Mouse (Mus musculus): ENCODE results near the gene Zbtb40. TPM values are rescaled to one million over a fixed set of nuclear protein-coding genes. Genes with fewer than 3 reads are reported as not detected.

Gene Zbtb40
- polyA plus RNA-seq, 1 experiment from 2014 or later = 5.0 TPM

DNA sequence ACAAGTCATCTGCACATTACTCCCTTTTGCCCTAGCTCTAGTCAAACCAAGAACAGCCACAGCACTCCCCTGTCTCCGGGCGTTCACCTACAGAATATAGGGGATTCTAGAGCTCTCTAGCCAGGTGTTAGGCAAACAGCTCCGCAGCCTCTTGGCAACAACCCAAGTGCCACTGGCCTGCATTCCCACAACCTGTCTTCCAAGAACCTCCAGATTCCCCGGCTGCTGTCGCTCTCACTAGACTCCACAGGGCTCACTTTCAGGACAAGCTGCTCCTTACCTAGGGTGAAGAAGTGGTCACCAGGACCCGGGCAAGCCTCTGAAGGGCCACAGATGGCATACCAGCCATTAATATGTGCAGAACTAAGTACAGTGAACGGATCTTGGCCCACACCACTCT is 17.3 kb downstream of the Zbtb40 start:
- H3K36me3 ChIP-seq = no peaks in the 10 kb centered on the region
- no peaks in the 10 kb centered on the region for H3K9me3 ChIP-seq
- H3K4me2 ChIP-seq (replicated peaks) = no peak overlapping the region
- H3K27me3 ChIP-seq = no peaks in the 10 kb centered on the region
- no peak overlapping the region for H3K4me3 ChIP-seq
- no peak overlapping the region for H3K27ac ChIP-seq
- H3K4me1 ChIP-seq = peaks cover 20% of the 10 kb centered on the region; the same call in 1 of the 2 replicates
- no peak overlapping the region for H3K9ac ChIP-seq
- no peak for ATAC-seq (ENCODE audit: low FRiP score, low read depth)
- WGBS = 76% methylated on average over 7 of the region's 7 CpGs

DNA sequence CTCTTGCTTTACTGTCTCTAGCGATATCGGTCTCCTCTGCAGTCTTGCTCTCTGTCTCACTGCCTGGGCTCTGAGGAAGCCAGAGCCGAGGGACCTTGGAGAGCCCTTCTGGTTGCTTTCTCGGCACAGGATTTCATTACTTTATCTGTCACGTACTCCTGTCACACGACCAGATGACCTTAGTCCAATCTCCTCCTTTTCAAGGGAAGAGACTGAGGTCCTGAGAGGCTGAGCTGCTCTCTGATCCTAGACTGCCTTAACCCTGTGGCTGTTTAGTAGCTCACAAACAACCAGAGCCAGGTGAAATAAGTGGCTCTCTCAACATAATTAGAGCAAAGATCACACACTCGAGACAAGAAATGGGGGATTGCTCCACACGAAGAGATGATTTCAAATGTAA is 19.3 kb downstream of the Zbtb40 start:
- 49% methylated on average over 8 of the region's 8 CpGs for WGBS
- H3K9me3 ChIP-seq = no peaks in the 10 kb centered on the region
- no peak for ATAC-seq (ENCODE audit: low FRiP score, low read depth)

DNA sequence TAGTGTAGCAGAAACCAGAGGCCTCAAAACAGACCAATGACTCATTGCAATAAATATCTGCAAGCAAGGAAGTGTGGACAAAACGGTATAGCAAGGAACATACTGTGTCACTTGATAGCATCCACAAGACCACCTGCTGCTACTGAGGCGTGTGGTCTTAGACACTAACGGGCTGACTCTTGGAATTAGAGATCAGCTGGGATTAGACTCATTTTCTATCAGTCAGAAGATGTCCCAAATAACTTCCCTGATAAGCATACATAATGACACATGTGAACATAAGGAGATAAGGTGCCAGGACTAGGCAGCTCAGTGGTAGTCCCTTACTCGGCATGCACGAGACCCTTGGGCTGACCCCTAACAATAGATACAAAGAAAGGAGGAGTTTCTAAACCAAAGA is 21.6 kb downstream of the Zbtb40 start:
- Histone ChIP-seq H3K4me3 (no peak overlapping the region), H3K9me3 (no peaks in the 10 kb centered on the region), H3K9ac (no peak overlapping the region), H3K27ac (no peak overlapping the region), H3K36me3 (no peaks in the 10 kb centered on the region), H3K27me3 (no peaks in the 10 kb centered on the region), H3K4me1 (peaks cover 7% of the 10 kb centered on the region; the same call in 1 of the 2 replicates), H3K4me2 (replicated peaks) (no peak overlapping the region)
- ATAC-seq (ENCODE audit: low FRiP score, low read depth) = no peak
- WGBS = 69% methylated on average over 5 of the region's 5 CpGs

More for the DNA sequence above, 19.3 kb downstream of the Zbtb40 start:
- Histone ChIP-seq H3K4me1 (peaks cover 20% of the 10 kb centered on the region; the same call in 1 of the 2 replicates), H3K4me2 (replicated peaks) (no peak overlapping the region), H3K27me3 (no peaks in the 10 kb centered on the region), H3K9ac (no peak overlapping the region), H3K27ac (no peak overlapping the region), H3K4me3 (no peak overlapping the region), H3K36me3 (no peaks in the 10 kb centered on the region)

DNA sequence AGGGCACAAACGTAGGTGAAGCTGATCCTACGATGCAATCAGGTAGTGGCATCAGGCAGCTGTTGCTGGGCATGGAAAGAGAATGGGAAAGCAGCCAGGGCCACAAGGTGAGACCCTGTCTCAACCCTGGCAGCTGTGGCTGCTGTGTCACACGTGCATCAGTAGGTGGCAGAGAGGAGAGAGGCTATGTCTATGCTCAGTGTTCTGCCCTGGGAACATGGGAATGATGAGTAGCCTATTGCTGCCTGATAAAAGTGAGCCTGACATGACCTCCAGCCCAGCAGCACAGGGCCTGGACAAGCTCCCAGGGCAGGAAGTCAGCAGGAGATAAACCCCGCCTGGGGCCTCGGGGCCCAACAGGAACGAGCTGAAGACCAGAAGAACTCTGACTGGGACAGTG is 23.0 kb downstream of the Zbtb40 start:
- no peak for ATAC-seq (ENCODE audit: low FRiP score, low read depth)
- Histone ChIP-seq H3K9me3 (no peaks in the 10 kb centered on the region), H3K4me2 (replicated peaks) (no peak overlapping the region), H3K27ac (no peak overlapping the region), H3K27me3 (no peaks in the 10 kb centered on the region), H3K4me3 (no peak overlapping the region), H3K4me1 (no peaks in the 10 kb centered on the region), H3K36me3 (no peaks in the 10 kb centered on the region), H3K9ac (no peak overlapping the region)
- 59% methylated on average over 6 of the region's 6 CpGs for WGBS

DNA sequence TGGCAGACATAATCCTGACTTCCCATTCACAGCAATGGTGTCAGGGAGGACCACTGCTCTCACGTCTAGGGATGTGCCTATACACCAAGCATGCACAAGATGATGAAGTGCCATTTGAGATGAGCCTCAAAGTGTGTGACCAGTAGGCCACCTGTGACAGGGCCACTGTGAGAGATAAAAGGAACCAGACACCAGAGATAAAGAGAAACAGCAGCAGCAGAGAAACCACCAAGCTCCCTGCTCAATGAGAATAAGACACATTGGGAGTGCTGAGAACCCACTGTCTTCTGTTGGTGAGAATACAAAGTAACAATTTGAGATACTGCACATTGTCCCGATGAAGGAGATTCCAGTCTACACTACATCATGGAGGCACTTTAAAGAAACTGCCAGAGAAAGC is 23.5 kb downstream of the Zbtb40 start:
- Histone ChIP-seq H3K36me3 (no peaks in the 10 kb centered on the region), H3K4me1 (no peaks in the 10 kb centered on the region), H3K27ac (no peak overlapping the region), H3K27me3 (no peaks in the 10 kb centered on the region), H3K9me3 (no peaks in the 10 kb centered on the region), H3K4me3 (no peak overlapping the region), H3K9ac (no peak overlapping the region), H3K4me2 (replicated peaks) (no peak overlapping the region)
- 80% methylated on average over 2 of the region's 2 CpGs for whole genome bisulfite sequencing
- ATAC-seq (ENCODE audit: low FRiP score, low read depth) = no peak

DNA sequence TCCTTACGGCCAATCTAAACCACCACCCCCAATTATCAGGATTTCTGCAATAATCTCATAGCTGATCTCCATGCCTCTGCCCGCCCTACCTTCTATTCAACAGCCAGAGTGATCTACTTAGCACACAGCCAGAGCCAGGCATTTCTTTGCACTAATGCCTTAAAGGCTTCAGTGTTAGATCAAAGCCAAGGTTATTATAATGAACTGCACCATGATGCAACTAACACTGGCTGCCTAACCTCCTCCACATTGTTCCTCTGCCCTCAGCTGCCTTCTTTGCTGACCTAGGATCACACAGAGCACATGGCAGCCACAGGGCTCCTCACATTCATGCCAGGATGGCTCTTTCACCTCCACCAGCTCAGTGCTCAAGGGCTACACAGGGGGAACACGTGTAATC is 28.5 kb downstream of the Zbtb40 start:
- H3K27me3 ChIP-seq = no peaks in the 10 kb centered on the region
- WGBS = 68% methylated on average over 3 of the region's 3 CpGs
- H3K4me3 ChIP-seq = no peak overlapping the region
- H3K4me1 ChIP-seq = no peaks in the 10 kb centered on the region
- H3K36me3 ChIP-seq = peaks cover 24% of the 10 kb centered on the region
- H3K4me2 ChIP-seq (replicated peaks) = no peak overlapping the region
- H3K27ac ChIP-seq = no peak overlapping the region
- ATAC-seq (ENCODE audit: low FRiP score, low read depth) = no peak
- no peaks in the 10 kb centered on the region for H3K9me3 ChIP-seq
- no peak overlapping the region for H3K9ac ChIP-seq

DNA sequence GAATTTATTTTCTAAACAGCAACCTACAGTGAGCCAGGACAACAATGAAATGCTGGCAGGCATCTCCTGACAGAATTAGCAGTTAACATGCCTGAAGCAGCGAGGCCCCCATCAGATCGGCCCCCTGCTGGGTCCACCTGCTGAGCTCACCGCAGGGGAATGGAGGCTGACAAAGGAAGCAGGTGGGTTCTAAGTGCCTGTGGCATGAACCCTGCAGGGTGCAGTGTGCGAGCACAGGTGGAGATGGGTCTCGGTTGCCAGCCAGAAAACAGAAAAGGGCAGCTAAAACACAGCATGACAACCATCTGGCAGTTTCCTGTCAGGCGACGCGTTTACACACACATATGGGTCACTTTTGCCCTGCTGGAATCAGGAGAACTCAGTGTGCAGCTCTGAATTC is 32.7 kb downstream of the Zbtb40 start:
- WGBS = 44% methylated on average over 8 of the region's 8 CpGs
- Histone ChIP-seq H3K27me3 (no peaks in the 10 kb centered on the region), H3K9me3 (no peaks in the 10 kb centered on the region), H3K4me2 (replicated peaks) (no peak overlapping the region), H3K36me3 (peaks cover 24% of the 10 kb centered on the region), H3K4me3 (no peak overlapping the region), H3K9ac (no peak overlapping the region), H3K4me1 (0 out of 2 replicates have a peak, but pooled peaks cover 3% of the 10 kb centered on the region), H3K27ac (no peak overlapping the region)
- no peak for ATAC-seq (ENCODE audit: low FRiP score, low read depth)

DNA sequence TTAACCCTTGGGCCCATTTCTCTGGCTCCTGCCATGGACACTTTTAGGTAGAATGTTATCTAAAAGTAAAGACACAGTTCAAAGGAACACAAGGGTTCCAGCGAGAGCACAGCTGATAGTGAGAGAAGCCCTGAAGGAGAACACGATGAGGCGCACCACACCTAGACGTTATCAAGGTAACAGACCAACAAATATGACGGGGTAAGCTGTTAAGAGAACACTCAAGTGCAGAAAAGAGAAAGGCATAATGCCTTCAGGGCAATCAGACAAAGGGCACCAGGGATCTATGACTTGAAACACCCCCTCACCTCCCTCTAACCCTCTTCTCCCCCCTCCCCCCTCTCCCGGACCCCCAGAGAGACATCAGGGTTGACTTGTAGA is 33.1 kb downstream of the Zbtb40 start:
- no peak for ATAC-seq (ENCODE audit: low FRiP score, low read depth)
- WGBS = 76% methylated on average over 6 of the region's 6 CpGs
- peaks cover 24% of the 10 kb centered on the region for H3K36me3 ChIP-seq

DNA sequence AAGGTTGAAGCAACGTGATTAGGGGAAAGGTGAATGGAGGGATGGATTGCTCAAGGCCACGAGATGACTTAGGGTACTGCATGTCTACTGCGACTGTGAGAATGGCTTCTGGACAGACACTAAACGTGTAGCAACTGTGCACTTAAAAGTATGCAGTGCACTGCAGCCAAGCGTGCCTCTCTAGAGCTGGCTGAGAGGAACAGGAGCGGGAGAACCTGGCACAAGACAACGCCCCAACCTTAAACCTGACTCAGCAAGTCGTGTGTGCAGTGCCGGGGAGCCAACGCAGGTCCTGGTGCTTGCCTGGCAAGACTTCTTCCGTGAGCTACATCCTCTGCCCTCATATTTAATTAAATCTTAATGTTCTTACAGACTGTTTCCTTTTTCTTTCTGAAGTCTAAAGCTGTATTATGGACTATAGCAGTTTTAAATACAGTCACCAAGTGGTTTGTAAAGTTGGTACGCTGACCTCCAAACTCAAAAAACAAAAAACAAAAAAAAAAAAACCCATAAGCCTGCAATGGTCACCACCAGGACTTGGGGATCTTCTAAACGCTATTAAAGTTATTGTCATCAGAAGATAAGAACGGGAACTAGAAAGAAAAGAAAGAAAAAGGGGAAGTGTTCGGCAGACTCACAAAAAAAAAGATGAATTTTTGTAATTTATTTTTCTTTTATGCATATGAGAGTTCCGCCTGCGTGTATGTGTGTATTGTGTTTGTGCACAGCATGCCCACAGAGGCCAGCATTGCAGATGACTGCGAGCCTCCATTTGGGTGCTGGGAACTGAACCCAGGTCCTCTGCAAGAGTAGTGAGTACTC is 33.7 kb downstream of the Zbtb40 start:
- ATAC-seq (ENCODE audit: low FRiP score, low read depth) = no peak
- Histone ChIP-seq H3K4me3 (no peak overlapping the region), H3K36me3 (peaks cover 24% of the 10 kb centered on the region), H3K9ac (no peak overlapping the region), H3K27ac (no peak overlapping the region), H3K9me3 (no peaks in the 10 kb centered on the region), H3K27me3 (no peaks in the 10 kb centered on the region), H3K4me1 (0 out of 2 replicates have a peak, but pooled peaks cover 3% of the 10 kb centered on the region), H3K4me2 (replicated peaks) (no peak overlapping the region)
- WGBS = 86% methylated on average over 18 of the region's 18 CpGs

More for the DNA sequence above, 33.1 kb downstream of the Zbtb40 start:
- H3K4me3 ChIP-seq = no peak overlapping the region
- no peak overlapping the region for H3K9ac ChIP-seq
- H3K4me2 ChIP-seq (replicated peaks) = no peak overlapping the region
- H3K9me3 ChIP-seq = no peaks in the 10 kb centered on the region
- H3K27ac ChIP-seq = no peak overlapping the region
- 0 out of 2 replicates have a peak, but pooled peaks cover 3% of the 10 kb centered on the region for H3K4me1 ChIP-seq
- H3K27me3 ChIP-seq = no peaks in the 10 kb centered on the region

DNA sequence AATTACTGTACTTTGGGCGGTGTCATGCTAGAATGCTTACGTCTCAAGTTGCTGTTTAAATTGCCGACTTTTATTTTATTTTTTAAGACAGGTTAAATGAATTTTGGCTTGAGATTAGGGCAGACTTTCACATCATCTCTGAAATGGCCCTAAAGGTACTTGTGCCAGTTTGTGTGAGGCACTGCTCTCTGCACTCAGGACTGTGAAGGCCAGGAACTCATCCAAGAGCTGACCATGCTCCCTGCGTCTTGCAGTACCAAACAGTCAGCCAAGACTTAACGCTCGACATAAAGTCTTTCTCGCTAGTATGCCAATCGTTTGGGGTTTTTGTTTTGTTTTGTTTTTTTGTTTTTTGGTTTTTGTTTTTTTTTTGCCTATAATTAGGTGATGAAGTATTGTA is 34.5 kb downstream of the Zbtb40 start:
- Histone ChIP-seq H3K36me3 (peaks cover 24% of the 10 kb centered on the region), H3K4me1 (0 out of 2 replicates have a peak, but pooled peaks cover 3% of the 10 kb centered on the region), H3K9me3 (no peaks in the 10 kb centered on the region), H3K9ac (no peak overlapping the region), H3K27ac (no peak overlapping the region), H3K27me3 (no peaks in the 10 kb centered on the region), H3K4me3 (no peak overlapping the region), H3K4me2 (replicated peaks) (no peak overlapping the region)
- no peak for ATAC-seq (ENCODE audit: low FRiP score, low read depth)
- 89% methylated on average over 8 of the region's 8 CpGs for WGBS

DNA sequence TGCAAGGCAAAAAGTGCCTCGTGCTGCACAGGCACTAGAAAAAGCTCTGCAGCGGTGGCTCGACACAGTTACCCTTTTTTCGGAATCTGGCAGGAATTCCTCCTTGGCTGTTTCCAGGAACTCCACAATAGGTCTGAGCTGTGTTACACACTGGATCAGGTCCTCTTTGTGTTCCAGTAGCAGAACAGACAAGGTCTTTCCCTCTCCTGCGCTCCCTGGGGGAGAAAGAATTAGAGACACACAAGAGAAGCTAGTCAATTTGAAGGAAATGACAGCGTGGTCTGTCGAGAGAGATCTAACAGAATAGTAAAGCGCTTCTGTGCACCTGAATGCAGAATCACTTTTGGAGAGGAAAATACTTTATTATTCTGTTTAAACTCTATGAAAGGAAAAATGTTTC is 41.6 kb downstream of the Zbtb40 start:
- Histone ChIP-seq H3K27ac (no peak overlapping the region), H3K36me3 (peaks cover 24% of the 10 kb centered on the region), H3K4me3 (no peak overlapping the region), H3K27me3 (no peaks in the 10 kb centered on the region), H3K9ac (no peak overlapping the region), H3K4me2 (replicated peaks) (no peak overlapping the region), H3K4me1 (no peaks in the 10 kb centered on the region), H3K9me3 (no peaks in the 10 kb centered on the region)
- 84% methylated on average over 8 of the region's 8 CpGs for WGBS
- ATAC-seq (ENCODE audit: low FRiP score, low read depth) = no peak

DNA sequence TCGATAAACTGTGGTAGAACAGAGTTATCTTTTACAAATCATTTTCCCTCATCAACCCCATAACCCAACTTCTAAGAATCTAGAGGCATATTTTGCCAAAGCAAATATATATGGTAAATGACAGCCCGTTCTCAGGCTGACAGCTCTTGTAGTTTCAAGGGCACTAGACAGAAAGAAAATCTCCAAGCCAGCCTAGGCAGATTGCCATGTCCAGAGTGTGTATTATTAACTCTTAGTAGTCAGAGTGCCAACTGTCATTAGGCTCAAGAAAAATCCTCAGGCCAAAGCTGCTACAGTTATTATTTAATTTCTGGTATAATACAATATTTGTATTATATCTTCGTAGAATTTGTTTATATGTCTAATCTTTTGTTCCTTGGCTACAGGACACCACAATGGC is 46.8 kb downstream of the Zbtb40 start:
- Histone ChIP-seq H3K4me2 (replicated peaks) (no peak overlapping the region), H3K4me1 (no peaks in the 10 kb centered on the region), H3K9me3 (no peaks in the 10 kb centered on the region), H3K4me3 (no peak overlapping the region), H3K9ac (no peak overlapping the region), H3K36me3 (peaks cover 54% of the 10 kb centered on the region), H3K27me3 (no peaks in the 10 kb centered on the region), H3K27ac (no peak overlapping the region)
- ATAC-seq (ENCODE audit: low FRiP score, low read depth) = no peak
- WGBS = 89% methylated on average over 3 of the region's 3 CpGs

DNA sequence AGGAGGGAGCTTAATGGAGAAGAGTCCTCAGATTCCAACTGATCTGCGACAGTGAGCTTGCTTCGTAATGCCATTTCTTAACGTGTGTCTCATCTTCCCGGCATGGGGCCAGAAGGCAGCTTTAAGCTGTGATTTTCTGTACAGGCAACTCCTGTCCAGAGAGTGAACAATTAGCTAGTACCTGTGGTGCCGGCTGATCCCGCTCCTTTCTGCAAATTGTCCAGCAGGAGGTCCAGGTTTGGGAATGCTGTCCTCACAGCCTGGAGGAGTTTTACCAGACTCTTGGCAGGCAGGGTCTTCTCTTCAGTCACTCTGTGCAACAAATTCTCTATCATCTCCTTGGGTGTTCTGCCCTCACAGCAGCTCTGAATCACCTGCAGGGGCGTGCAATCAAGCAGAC is 47.6 kb downstream of the Zbtb40 start:
- Histone ChIP-seq H3K36me3 (peaks cover 57% of the 10 kb centered on the region), H3K9me3 (no peaks in the 10 kb centered on the region), H3K27ac (no peak overlapping the region), H3K9ac (no peak overlapping the region), H3K27me3 (no peaks in the 10 kb centered on the region), H3K4me3 (no peak overlapping the region), H3K4me2 (replicated peaks) (no peak overlapping the region), H3K4me1 (no peaks in the 10 kb centered on the region)
- WGBS = 83% methylated on average over 7 of the region's 7 CpGs
- no peak for ATAC-seq (ENCODE audit: low FRiP score, low read depth)

Data from limb, embryonic 13.5 days (tissue).